Mouse (Mus musculus) ES-Bruce4 (cell line): Measurements from ENCODE around the gene Tspan11. TPM values are rescaled to one million over a fixed set of nuclear protein-coding genes. Genes with fewer than 3 reads are reported as not detected.

Source experiments
- H3K27ac ChIP-seq: 2 replicates; pipeline ENCODE4 v1.5.1; 2012; ENCODE audit warnings: low read length, inconsistent platforms; ENCODE audit not compliant: insufficient read depth
- H3K27me3 ChIP-seq: 2 replicates; pipeline ENCODE4 v1.6.1; 2012; ENCODE audit warnings: mild to moderate bottlenecking, low read length, inconsistent platforms; ENCODE audit not compliant: control insufficient read depth, poor library complexity, insufficient read depth, severe bottlenecking
- H3K36me3 ChIP-seq: 2 replicates; pipeline ENCODE4 v1.6.1; 2012; ENCODE audit warnings: inconsistent platforms, mild to moderate bottlenecking, low read length, moderate library complexity; ENCODE audit not compliant: control insufficient read depth, poor library complexity, insufficient read depth, severe bottlenecking
- H3K4me1 ChIP-seq: one replicate; pipeline ENCODE4 v1.8.1; 2011; ENCODE audit warnings: low read length; ENCODE audit not compliant: control insufficient read depth, insufficient read depth
- H3K4me3 ChIP-seq: 2 replicates; pipeline ENCODE4 v1.5.1; 2011; ENCODE audit warnings: low read depth, mild to moderate bottlenecking, low read length
- H3K9ac ChIP-seq: 2 replicates; pipeline ENCODE4 v1.6.1; 2012; ENCODE audit warnings: low read depth, mild to moderate bottlenecking, inconsistent platforms; ENCODE audit not compliant: poor library complexity, severe bottlenecking
- H3K9me3 ChIP-seq: replicated peaks from 2 replicates; pipeline ENCODE4 v1.6.1; 2012; ENCODE audit warnings: mild to moderate bottlenecking, low read length, inconsistent platforms; ENCODE audit not compliant: control insufficient read depth, poor library complexity, insufficient read depth, severe bottlenecking
- CTCF ChIP-seq: IDR thresholded peaks from one replicate; pipeline ENCODE4 v1.8.1; 2011; ENCODE audit warnings: low read depth, low read length
- EP300 ChIP-seq: IDR thresholded peaks from 2 replicates; pipeline ENCODE4 v1.6.1; 2011; ENCODE audit warnings: low read depth, low read length; ENCODE audit not compliant: insufficient read depth
- POLR2A ChIP-seq: IDR thresholded peaks from one replicate; pipeline ENCODE4 v1.8.1; 2011; ENCODE audit warnings: low read length; ENCODE audit not compliant: insufficient read depth
- polyA plus RNA-seq: library from polyadenylated mRNA; stranded (reverse); fragments of >200 nt; gene quantifications from 2 replicates; pipeline ENCODE4 v1.2.4, GENCODE M21; 2011; ENCODE audit warnings: low read depth; ENCODE audit not compliant: missing spikeins, insufficient read depth, insufficient read length

The Tspan11 gene
- polyA plus RNA-seq, 1 experiment, result 0.12 TPM

DNA sequence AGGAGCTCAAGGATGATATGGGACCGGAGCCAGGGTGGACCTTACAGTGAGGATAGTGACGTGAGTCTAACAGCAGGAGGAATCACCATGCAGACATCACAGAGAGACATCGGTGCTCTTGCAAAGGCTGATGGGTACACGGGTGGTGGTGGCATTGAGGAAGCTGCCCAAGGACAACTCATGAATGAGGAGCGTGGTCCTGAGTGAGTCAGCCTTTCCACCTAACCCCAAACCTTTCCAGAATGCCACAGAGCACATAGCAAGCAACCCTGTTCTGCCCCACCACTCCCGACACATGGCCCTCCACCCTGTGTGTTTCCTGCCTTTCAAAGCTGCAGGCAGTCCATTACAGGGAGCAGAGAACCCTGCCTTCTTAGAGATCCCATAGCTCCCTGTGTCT is 32.1 kb downstream of the Tspan11 start:
- Histone ChIP-seq H3K9ac (no peak overlapping the region), H3K36me3 (no peaks in the 10 kb centered on the region), H3K27me3 (no peaks in the 10 kb centered on the region), H3K27ac (no peak overlapping the region), H3K4me3 (no peak overlapping the region), H3K9me3 (no peaks in the 10 kb centered on the region), H3K4me1 (no peaks in the 10 kb centered on the region)
- TF ChIP-seq POLR2A (no peak), EP300 (no peak), CTCF (no peak)

DNA sequence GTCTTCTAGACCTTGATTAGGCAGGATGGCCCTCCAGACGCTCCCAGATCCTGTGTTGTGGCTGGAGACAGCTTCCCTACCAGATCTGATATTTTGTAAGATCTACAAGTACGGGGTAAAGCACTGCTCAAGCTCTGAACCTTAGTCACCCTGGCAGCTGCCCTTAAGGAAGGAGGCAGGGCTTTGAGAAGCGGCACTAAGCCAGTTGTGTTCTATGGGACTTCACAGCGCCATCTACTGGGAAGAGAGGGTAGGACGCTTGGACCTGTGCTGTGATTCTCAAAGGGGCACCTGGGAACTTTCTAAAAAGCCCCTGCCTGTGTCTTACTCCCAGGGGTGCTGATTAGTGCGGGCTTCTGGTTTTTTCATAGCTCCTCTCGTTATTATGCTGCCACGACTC is 33.3 kb downstream of the Tspan11 start:
- H3K9me3 ChIP-seq, result no peaks in the 10 kb centered on the region
- TF ChIP-seq POLR2A (no peak), EP300 (no peak), CTCF (peak; percentile 87)

DNA sequence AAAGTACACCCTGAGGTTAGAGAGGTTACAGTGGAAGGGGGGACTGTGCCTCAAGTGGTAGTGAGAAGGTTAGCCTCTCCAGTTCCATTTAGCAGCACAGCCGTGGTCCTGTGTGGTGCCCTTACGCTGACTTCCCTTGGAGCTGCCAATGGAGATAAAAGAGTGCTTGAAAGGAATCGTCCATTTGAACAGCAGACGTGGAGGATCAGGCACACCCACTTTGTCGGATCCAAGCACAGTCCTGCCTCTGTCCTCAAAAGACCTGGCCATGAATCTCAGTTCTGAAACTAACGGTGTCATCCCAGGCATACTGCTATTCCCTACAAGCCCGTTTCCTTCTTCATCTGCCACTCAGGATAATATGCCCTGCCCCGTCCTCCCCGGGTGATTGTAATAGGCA is 34.6 kb downstream of the Tspan11 start:
- H3K27me3 ChIP-seq, result no peaks in the 10 kb centered on the region
- no peaks in the 10 kb centered on the region for H3K4me1 ChIP-seq
- no peak overlapping the region for H3K9ac ChIP-seq
- no peaks in the 10 kb centered on the region for H3K36me3 ChIP-seq
- H3K9me3 ChIP-seq, result no peaks in the 10 kb centered on the region
- no peak overlapping the region for H3K4me3 ChIP-seq
- no peak for TF ChIP-seq POLR2A
- no peak overlapping the region for H3K27ac ChIP-seq

More for the DNA sequence above, 33.3 kb downstream of the Tspan11 start:
- H3K27ac ChIP-seq, result no peak overlapping the region
- no peaks in the 10 kb centered on the region for H3K27me3 ChIP-seq
- no peaks in the 10 kb centered on the region for H3K36me3 ChIP-seq
- H3K4me1 ChIP-seq, result no peaks in the 10 kb centered on the region
- no peak overlapping the region for H3K9ac ChIP-seq
- H3K4me3 ChIP-seq, result no peak overlapping the region

DNA sequence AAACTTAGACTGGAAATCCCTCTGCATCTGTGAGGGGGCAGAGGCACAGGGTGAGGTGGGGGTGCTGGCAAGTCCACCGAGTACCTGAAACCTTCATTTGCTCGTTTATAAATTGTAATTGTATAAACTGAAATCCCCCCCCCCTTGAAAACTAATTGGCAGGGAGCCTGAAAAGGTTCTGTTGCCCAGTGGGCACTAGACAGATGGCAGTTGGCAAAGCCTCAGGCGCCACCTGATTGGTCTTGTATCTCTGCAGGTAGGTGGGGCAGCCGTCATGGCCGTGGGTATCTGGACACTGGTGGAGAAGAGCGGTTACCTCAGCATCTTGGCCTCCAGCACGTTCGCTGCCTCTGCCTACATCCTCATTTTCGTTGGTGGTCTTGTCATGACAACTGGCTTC is 35.9 kb downstream of the Tspan11 start:
- no peaks in the 10 kb centered on the region for H3K27me3 ChIP-seq

DNA sequence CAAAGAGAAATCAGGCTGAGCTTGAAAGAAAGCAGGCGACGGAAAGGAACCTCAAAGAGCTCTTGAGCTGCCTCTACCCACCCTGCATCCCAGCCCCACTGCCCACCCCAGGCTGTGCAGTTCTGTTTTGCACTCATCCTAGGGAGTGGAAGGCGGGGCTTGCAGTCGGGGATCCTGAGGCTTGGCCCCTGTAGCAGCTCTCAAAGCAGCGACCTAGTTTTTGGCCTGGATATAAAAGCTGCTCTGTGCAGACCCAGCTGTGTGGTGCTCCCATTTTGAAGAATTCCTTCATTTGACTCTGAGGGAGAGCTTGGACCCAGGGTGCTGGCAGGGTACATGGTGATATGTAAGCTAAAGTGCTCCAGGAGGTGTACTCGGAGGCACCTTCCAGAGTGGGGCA is 37.4 kb downstream of the Tspan11 start:
- Histone ChIP-seq H3K27ac (no peak overlapping the region), H3K27me3 (no peaks in the 10 kb centered on the region), H3K4me1 (no peaks in the 10 kb centered on the region), H3K9me3 (no peaks in the 10 kb centered on the region), H3K36me3 (no peaks in the 10 kb centered on the region), H3K4me3 (no peak overlapping the region), H3K9ac (no peak overlapping the region)
- no peak for TF ChIP-seq CTCF
- TF ChIP-seq POLR2A, result no peak
- TF ChIP-seq EP300, result no peak

More for the DNA sequence above, 35.9 kb downstream of the Tspan11 start:
- Histone ChIP-seq H3K4me1 (no peaks in the 10 kb centered on the region), H3K4me3 (no peak overlapping the region), H3K9me3 (no peaks in the 10 kb centered on the region), H3K27ac (no peak overlapping the region), H3K9ac (no peak overlapping the region), H3K36me3 (no peaks in the 10 kb centered on the region)
- no peak for TF ChIP-seq CTCF
- TF ChIP-seq EP300, result no peak
- TF ChIP-seq POLR2A, result no peak

DNA sequence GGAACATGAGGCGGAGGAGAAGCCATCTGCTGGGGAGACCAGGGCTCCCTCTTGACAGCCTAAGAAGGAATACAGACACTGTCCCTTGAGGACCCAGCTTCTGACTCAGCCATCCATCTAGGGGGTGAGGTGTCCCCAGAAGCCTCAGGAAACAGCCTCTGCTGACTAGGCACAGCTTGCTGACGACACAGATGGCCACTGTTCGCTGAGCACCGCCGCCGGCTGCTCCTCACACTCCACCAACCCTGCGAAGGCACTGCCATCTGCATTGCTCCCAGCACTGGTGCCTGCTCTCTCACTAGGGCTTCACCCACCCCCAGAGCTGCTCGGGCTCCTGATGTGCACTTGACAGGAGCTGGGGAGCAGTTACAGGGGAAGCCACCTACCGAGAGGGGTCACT is 38.5 kb downstream of the Tspan11 start:
- H3K9ac ChIP-seq, result no peak overlapping the region
- H3K27me3 ChIP-seq, result no peaks in the 10 kb centered on the region
- no peaks in the 10 kb centered on the region for H3K9me3 ChIP-seq
- no peak for TF ChIP-seq CTCF
- no peak for TF ChIP-seq EP300
- TF ChIP-seq POLR2A, result no peak
- H3K27ac ChIP-seq, result no peak overlapping the region
- no peaks in the 10 kb centered on the region for H3K36me3 ChIP-seq
- no peak overlapping the region for H3K4me3 ChIP-seq
- H3K4me1 ChIP-seq, result no peaks in the 10 kb centered on the region
